Mouse (Mus musculus) neural tube, embryonic 15.5 days (tissue): ENCODE measurements around the gene Fcer2a. TPM values are rescaled to one million over a fixed set of nuclear protein-coding genes. Genes with fewer than 3 reads are reported as not detected.
A peak's percentile ranks its signal among the peaks of the same experiment; 100 is the strongest.

Source experiments
- ATAC-seq: fragments of 200-750 bp; cut with Nextera tagmentation; 2 replicates; pipeline ENCODE4 v1.8.0; 2017; ENCODE audit warnings: mild to moderate bottlenecking, moderate TSS enrichment, moderate library complexity; ENCODE audit not compliant: low FRiP score
- H3K27ac ChIP-seq: fragments of 300-500 bp; sonication (generic); replicated peaks from 2 replicates; pipeline ENCODE4 v1.5.1; 2015; ENCODE audit warnings: mild to moderate bottlenecking, inconsistent platforms
- H3K27me3 ChIP-seq: fragments of 300-500 bp; sonication (generic); replicated peaks from 2 replicates; pipeline ENCODE4 v1.6.1; 2015; ENCODE audit warnings: inconsistent platforms
- H3K36me3 ChIP-seq: fragments of 300-500 bp; sonication (generic); 2 replicates; pipeline ENCODE4 v1.6.1; 2015; ENCODE audit warnings: inconsistent platforms
- H3K4me1 ChIP-seq: fragments of 300-500 bp; sonication (generic); 2 replicates; pipeline ENCODE4 v1.6.1; 2015; ENCODE audit warnings: inconsistent platforms
- H3K4me2 ChIP-seq: fragments of 300-500 bp; sonication (generic); 2 replicates; pipeline ENCODE4 v1.6.1; 2015; ENCODE audit warnings: inconsistent platforms, mild to moderate bottlenecking, moderate library complexity
- H3K4me3 ChIP-seq: fragments of 300-500 bp; sonication (generic); replicated peaks from 2 replicates; pipeline ENCODE4 v1.5.1; 2015; ENCODE audit warnings: mild to moderate bottlenecking, inconsistent platforms
- H3K9ac ChIP-seq: fragments of 300-500 bp; sonication (generic); replicated peaks from 2 replicates; pipeline ENCODE4 v1.6.1; 2015; ENCODE audit warnings: mild to moderate bottlenecking, inconsistent platforms
- H3K9me3 ChIP-seq: fragments of 300-500 bp; sonication (generic); replicated peaks from 2 replicates; pipeline ENCODE4 v1.6.1; 2016; ENCODE audit warnings: inconsistent platforms
- WGBS: fragments of 180-500 bp; shearing (Covaris S2); methylation state at CpG from one replicate; pipeline ENCODE4 v1.1.7; 2015; ENCODE audit warnings: mixed read lengths; 5-methylcytosine and 5-hydroxymethylcytosine counted together
- polyA plus RNA-seq: library from polyadenylated mRNA; unstranded; fragments of >200 nt; fragmentation: Nextera tagmentation; extraction: Ambion mirVana; gene quantifications from 2 replicates; pipeline ENCODE4 v1.2.1, GENCODE M21; 2015

The Fcer2a gene
- polyA plus RNA-seq, 1 experiment from 2014 or later = 0.35 TPM

DNA sequence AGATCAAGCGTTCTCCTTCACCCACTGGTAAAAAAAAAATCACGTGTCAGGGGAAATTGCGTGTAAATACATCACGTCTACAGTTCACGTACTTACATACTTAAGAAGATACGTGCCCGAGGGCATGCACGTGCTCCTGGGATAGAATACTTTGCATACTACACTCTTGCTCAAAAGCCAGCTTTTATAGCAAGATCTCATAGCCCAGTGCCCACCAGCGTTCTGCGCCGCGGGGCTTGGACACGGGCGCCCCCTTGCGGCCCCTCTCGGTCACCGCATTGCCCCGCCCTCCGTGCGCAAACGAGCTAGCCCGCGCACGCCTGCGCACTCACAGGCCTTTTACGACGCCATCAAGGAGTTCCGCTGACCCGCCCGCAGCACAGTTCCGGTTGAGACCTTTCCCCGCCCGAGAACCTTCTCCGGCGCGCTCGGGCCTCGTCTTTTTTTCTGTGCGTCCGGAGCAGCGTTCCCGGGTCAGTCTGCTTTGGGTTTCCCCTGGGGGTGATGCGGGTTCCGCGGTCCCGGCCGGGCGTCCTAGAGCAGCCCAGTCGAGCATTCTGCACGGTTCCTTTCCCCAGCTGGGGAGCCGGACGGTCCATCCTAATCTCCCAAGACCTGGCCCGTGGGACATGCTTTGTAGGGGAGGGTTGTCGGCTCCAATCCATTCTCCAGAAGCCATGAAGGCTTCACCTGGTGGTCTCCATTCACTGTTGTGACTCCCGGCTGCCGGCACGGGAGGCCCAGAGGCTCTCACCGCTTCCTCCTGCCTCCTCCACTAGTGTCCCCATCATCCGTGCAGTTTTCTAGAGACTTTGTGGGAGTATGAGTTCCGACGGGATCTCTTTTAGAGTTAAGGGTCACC, 17.6 kb downstream of the Fcer2a start, which contains the start of gene Trappc5:
Gene Trappc5 (plus strand): TSS at position 169 of the 862 bp plus-strand sequence.
- Histone ChIP-seq H3K4me3 (peak within 1 kb of the TSS; percentile 91), H3K4me1 (peaks cover 41% of the 10 kb centered on the region), H3K9ac (peak within 1 kb of the TSS; percentile 98), H3K4me2 (peak within 1 kb of the TSS; percentile 86), H3K36me3 (peaks cover 29% of the 10 kb centered on the region), H3K27me3 (no peaks in the 10 kb centered on the region), H3K9me3 (no peaks in the 10 kb centered on the region), H3K27ac (peak within 1 kb of the TSS; percentile 89)
- peak; percentile 83 for ATAC-seq
- whole genome bisulfite sequencing = under 1% methylated on average over 61 of the region's 61 CpGs

DNA sequence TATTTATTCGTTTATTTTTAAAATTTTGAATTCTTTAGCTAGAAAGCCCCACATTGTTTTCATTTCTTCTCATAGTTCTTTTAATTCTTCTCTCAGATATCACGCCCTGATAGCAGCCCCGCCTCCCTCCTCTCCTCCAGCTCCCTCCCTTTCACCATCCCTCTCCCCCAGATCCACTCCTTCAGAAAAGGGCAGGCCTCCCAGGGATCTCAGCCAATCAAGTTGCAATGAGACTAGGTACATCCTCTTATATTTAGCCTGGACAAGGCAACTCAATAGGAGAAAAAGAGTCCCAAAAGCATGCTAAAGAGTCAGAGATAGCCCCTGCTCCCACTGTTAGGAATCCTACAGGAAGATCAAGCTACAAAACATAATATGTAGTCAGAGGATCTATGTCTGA, 19.3 kb downstream of the Fcer2a start:
- no peak for ATAC-seq
- Histone ChIP-seq H3K4me3 (no peak overlapping the region), H3K27ac (no peak overlapping the region), H3K4me1 (peaks cover 36% of the 10 kb centered on the region), H3K36me3 (peaks cover 12% of the 10 kb centered on the region), H3K4me2 (no peak overlapping the region), H3K9me3 (no peaks in the 10 kb centered on the region), H3K27me3 (no peaks in the 10 kb centered on the region), H3K9ac (no peak overlapping the region)
- 69% methylated on average over 3 of the region's 3 CpGs for WGBS

DNA sequence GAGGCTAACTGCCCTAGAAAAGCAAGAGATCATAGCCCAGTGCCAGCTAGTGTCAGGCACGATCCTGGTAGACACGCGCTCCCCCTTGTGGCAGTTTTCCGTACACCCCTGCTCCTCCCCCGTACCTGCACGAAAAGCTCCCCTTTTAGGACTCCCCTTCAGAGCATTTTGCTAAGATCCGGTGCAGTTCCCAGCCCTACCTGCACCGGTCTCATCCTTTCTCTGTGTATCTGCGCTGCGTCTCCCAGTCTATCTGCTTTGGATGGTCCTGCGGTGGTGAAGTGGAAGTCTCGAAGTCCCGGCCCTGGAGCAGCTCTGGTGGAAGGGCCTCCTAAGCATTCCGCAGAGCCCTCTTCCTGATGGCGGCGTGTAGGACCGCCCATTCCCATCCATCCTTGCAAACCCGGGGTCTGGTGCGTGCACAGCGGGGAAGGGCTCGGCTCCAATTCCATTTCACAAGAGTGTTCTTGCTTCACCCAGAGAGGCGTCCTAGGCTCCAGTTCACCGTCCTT, 21.9 kb downstream of the Fcer2a start, which contains the start of gene Fcor:
Gene Fcor (minus strand): TSS at position 383 of the 512 bp plus-strand sequence.
- WGBS = under 1% methylated on average over 23 of the region's 23 CpGs
- Histone ChIP-seq H3K4me1 (peaks cover 19% of the 10 kb centered on the region), H3K4me3 (peak within 1 kb of the TSS; percentile 52), H3K9ac (peak within 1 kb of the TSS; percentile 56), H3K27ac (peak within 1 kb of the TSS; percentile 82), H3K9me3 (no peaks in the 10 kb centered on the region), H3K27me3 (no peaks in the 10 kb centered on the region), H3K36me3 (no peaks in the 10 kb centered on the region), H3K4me2 (peak within 1 kb of the TSS; percentile 73)
- ATAC-seq = peak; percentile 88

DNA sequence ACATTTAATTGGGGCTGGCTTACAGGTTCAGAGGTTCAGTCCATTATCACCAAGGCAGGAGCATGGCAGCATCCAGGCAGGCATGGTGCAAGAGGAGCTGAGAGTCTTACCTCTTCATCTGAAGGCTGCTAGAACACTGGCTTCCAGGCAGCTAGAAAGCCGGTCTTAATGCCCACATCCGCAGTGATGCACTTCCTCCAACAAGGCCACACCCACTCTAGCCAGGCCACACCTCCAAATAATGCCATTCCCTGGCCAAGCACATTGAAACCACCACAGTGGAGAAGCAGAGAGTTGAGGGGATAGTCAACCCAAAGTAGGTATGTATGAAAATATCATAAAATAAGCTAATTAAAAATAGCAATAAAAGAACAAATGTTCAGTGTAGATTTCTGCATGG, 23.6 kb downstream of the Fcer2a start:
- Histone ChIP-seq H3K9me3 (no peaks in the 10 kb centered on the region), H3K27me3 (no peaks in the 10 kb centered on the region), H3K9ac (no peak overlapping the region), H3K4me3 (no peak overlapping the region), H3K36me3 (no peaks in the 10 kb centered on the region), H3K4me2 (no peak overlapping the region), H3K27ac (no peak overlapping the region), H3K4me1 (peaks cover 14% of the 10 kb centered on the region)
- whole genome bisulfite sequencing = 82% methylated on average over 2 of the region's 2 CpGs
- no peak for ATAC-seq

DNA sequence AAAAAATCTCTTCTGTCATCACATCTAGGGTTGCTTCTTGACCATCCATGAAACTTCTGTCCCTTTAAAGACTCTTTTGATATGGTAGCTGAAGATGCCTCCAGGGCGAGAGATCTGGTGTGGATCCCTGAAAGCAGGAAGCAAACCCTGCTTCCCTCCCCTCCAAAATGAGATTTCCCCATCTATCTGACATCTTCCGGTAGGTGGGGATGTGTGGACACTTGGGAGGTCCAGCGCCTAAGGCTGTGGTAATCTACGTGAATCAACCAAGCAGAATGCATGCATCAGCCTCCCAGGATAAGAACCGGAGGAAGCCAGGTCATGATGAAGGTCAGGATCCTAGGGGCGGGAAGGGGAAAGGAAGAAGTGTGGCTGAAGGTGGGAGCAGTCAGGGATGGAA, 28.5 kb downstream of the Fcer2a start, which contains the start of gene Mcemp1:
Gene Mcemp1 (plus strand): TSS at position 248 of the 400 bp plus-strand sequence.
- Histone ChIP-seq H3K4me1 (no peaks in the 10 kb centered on the region), H3K9ac (no peak within 1 kb of the TSS), H3K4me2 (no peak within 1 kb of the TSS), H3K36me3 (no peaks in the 10 kb centered on the region), H3K9me3 (no peaks in the 10 kb centered on the region), H3K27me3 (no peaks in the 10 kb centered on the region), H3K4me3 (no peak within 1 kb of the TSS), H3K27ac (no peak within 1 kb of the TSS)
- WGBS = 85% methylated on average over 6 of the region's 6 CpGs
- ATAC-seq = no peak

DNA sequence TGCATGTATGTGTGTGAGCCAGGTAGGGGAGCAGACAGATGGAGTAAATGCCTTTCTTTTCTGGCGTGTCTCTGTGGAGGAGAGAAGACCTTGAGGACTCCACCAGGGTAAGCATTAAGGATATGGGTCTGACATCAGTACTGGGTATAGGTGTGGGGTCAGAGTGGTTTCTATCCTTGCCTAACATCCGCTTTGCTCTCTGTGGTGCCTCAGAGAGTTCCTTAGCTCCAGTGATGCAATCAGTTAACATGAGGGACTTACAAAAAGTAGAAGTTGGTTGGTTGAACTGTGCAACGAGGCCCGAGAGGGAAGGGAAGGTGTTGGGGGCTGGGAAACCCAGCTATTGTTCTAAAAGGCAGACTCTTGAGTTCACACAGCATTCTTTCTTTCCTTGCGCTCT, 29.6 kb downstream of the Fcer2a start:
- H3K4me2 ChIP-seq = no peak overlapping the region
- no peaks in the 10 kb centered on the region for H3K9me3 ChIP-seq
- no peaks in the 10 kb centered on the region for H3K4me1 ChIP-seq
- H3K27me3 ChIP-seq = no peaks in the 10 kb centered on the region
- no peak overlapping the region for H3K4me3 ChIP-seq
- WGBS = 71% methylated on average over 5 of the region's 5 CpGs
- ATAC-seq = no peak
- no peak overlapping the region for H3K27ac ChIP-seq
- H3K36me3 ChIP-seq = no peaks in the 10 kb centered on the region
- H3K9ac ChIP-seq = no peak overlapping the region

DNA sequence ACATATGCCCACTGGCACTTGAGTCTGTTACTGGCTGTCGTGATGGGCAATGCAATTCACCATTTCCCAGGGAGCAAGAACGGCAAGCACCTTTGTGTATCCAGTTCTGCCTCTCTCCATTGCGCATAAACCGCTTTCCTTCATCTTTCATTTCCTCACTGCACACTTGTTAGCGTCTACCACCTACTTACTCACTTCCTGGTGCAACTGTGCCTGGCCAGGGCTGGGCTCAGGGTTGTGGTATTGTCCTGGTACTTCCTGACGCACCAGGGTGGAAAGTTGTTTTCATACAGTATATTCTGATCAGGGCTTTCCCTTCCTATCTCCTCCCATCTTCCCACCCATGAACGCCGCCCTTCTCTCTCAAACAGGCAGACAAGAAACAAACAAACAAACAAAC, 33.1 kb downstream of the Fcer2a start:
- H3K36me3 ChIP-seq = no peaks in the 10 kb centered on the region
- H3K4me1 ChIP-seq = peaks cover 9% of the 10 kb centered on the region; the same call in 1 of the 2 replicates
- 83% methylated on average over 8 of the region's 8 CpGs for WGBS
- ATAC-seq = no peak
- no peak overlapping the region for H3K4me3 ChIP-seq
- no peaks in the 10 kb centered on the region for H3K27me3 ChIP-seq
- no peak overlapping the region for H3K4me2 ChIP-seq
- H3K27ac ChIP-seq = no peak overlapping the region
- no peak overlapping the region for H3K9ac ChIP-seq
- H3K9me3 ChIP-seq = no peaks in the 10 kb centered on the region

DNA sequence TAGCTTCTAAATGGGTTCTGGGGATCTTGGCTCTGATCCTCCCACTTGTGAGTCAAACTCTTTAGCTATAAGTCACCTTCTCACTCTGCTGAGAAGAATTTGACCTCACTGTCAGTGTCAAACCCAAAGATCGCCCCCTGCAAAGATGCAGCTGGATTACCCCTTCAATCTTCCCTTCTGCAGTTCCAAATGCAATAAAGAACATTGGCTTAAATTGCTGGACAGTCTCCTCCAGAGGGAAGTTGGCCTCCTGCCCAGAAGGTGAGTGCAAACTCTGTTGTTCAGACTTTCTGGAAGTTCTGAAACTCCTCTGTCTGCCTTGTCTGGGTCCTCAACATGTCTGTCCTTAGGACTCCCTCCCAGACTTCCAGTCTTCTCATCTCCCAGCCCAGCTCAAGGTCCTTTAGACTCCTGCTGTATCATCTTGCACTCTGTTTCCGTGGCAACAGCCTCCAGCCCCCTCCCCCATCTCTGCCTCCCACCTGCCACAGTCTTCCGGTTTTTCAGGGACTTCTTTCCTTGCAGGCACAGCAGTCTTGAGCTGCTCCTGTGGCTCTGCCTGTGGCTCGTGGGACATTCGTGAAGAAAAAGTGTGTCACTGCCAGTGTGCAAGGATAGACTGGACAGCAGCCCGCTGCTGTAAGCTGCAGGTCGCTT, 37.1 kb downstream of the Fcer2a start:
- 23% methylated on average over 7 of the region's 7 CpGs for WGBS
- Histone ChIP-seq H3K9ac (no peak overlapping the region), H3K36me3 (no peaks in the 10 kb centered on the region), H3K4me2 (no peak overlapping the region), H3K4me1 (peaks cover 9% of the 10 kb centered on the region; the same call in 1 of the 2 replicates), H3K27me3 (no peaks in the 10 kb centered on the region), H3K27ac (no peak overlapping the region), H3K4me3 (no peak overlapping the region), H3K9me3 (no peaks in the 10 kb centered on the region)
- peak; percentile 34; the same call in 1 of the 2 replicates for ATAC-seq

DNA sequence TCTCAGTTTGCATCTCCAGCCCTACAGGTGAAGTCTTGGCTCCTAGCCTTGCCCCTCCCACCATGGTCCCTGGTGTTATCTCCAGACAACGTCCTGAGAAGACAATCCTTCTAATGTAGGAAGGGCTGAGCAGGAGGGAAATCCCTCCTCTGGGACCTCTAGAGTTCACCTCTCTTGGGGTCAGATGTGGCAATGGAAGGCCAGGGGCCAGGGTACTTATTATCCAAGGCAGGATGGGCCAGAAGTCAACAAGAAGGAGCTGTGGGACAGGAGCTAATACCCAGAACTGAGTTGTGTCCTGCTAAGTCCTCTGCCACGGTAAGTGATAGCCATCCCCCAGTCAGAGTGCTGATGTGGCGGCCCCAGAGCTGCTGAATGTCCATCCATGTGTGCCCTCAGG, 38.4 kb downstream of the Fcer2a start, which contains the start of gene Retn:
Gene Retn (plus strand): TSS at position 245 of the 400 bp plus-strand sequence.
- H3K9me3 ChIP-seq = no peaks in the 10 kb centered on the region
- no peak within 1 kb of the TSS for H3K4me3 ChIP-seq
- no peak within 1 kb of the TSS for H3K9ac ChIP-seq
- no peaks in the 10 kb centered on the region for H3K36me3 ChIP-seq
- H3K27me3 ChIP-seq = no peaks in the 10 kb centered on the region
- WGBS = 73% methylated on average over 3 of the region's 3 CpGs
- H3K4me1 ChIP-seq = peaks cover 9% of the 10 kb centered on the region; the same call in 1 of the 2 replicates
- no peak within 1 kb of the TSS for H3K27ac ChIP-seq
- H3K4me2 ChIP-seq = no peak within 1 kb of the TSS
- ATAC-seq = no peak

DNA sequence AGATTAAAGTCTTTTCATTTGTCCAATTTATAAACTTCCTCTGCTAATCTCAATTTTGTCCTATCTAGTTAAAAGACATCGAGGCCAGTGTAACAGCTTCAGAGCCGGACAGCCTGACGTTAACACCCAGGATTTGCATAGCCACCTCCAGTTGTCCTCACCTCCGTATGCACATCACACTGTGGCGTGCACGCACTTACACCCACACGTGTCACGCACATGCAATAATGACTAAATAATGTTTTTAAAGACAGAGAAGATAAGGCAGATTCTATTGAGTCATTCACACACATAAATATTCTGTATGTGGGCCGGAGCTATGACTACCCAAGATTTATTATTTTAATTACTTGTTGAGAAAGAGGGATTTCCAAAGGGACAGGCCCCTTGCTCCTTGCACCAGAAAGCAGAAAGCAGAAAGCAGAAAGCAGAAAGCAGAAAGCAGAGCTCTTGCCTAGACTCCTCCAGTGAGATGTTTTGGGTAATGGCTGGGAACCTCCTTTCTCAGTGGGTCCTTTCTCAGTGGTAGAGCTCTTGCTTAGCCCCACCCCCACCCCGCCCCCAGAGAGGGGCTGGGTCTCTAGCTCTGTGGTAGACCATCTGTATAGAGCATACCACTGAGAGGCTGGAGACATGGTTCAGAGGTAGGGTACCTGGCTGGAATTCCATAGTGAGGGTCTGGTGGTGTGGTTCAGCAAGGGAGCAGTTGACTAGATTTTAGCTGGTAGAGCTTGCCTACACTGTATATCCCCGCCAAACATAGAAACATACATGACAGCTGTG, 39.1 kb downstream of the Fcer2a start:
- 73% methylated on average over 11 of the region's 11 CpGs for WGBS
- Histone ChIP-seq H3K36me3 (no peaks in the 10 kb centered on the region), H3K27ac (no peak overlapping the region), H3K27me3 (no peaks in the 10 kb centered on the region), H3K4me3 (no peak overlapping the region), H3K4me2 (no peak overlapping the region), H3K9ac (no peak overlapping the region), H3K4me1 (peaks cover 9% of the 10 kb centered on the region; the same call in 1 of the 2 replicates), H3K9me3 (no peaks in the 10 kb centered on the region)
- ATAC-seq = peak; percentile 51

DNA sequence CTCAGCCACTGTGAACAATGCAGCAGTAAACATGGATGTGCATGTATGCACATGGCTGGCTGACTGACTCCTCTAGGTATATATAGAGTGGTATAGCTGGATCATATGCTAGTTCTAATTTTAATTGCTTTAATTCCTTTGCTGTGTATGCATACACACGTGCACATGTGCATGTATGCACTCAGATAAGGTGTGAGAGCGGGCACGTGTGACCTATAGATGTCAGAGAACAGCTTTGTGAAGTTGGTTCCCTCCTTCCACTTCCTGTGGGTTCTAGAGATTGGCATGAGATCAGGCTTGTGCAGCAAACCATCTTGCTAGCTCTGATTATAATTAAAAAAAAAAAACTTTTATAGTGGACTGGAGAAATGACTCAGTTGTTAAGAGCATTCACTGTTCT, 41.1 kb downstream of the Fcer2a start:
- Histone ChIP-seq H3K4me3 (no peak overlapping the region), H3K9ac (no peak overlapping the region), H3K9me3 (no peaks in the 10 kb centered on the region), H3K36me3 (no peaks in the 10 kb centered on the region), H3K4me2 (no peak overlapping the region), H3K27ac (no peak overlapping the region), H3K27me3 (no peaks in the 10 kb centered on the region), H3K4me1 (peaks cover 9% of the 10 kb centered on the region; the same call in 1 of the 2 replicates)
- ATAC-seq = no peak
- WGBS = 69% methylated on average over 3 of the region's 3 CpGs
